Mouse (Mus musculus): ENCODE data around the gene Sub1. TPM values are rescaled to one million over a fixed set of nuclear protein-coding genes. Genes with fewer than 3 reads are reported as not detected.

Gene Sub1
- polyA plus RNA-seq, 1 experiment from 2014 or later, result 608 TPM

GRCm38 (mm10) chr15:11951181-11951580, 45.6 kb downstream of the Sub1 start:
- Histone ChIP-seq H3K27ac (ENCODE audit: low read length) (no peak overlapping the region), H3K9me3 (ENCODE audit: low read length) (no peaks in the 10 kb centered on the region), H3K4me3 (ENCODE audit: low read depth, low read length) (no peak overlapping the region), H3K4me1 (ENCODE audit: insufficient read depth, low read depth, low read length) (no peaks in the 10 kb centered on the region), H3K27me3 (replicated peaks; ENCODE audit: insufficient read depth, low read length) (no peaks in the 10 kb centered on the region), H3K36me3 (ENCODE audit: insufficient read depth, low read length) (no peaks in the 10 kb centered on the region), H3K4me2 (replicated peaks; ENCODE audit: low read depth, low read length) (no peak overlapping the region), H3K9ac (replicated peaks; ENCODE audit: low read depth) (no peak overlapping the region)
- TF ChIP-seq CTCF (IDR thresholded peaks at IDR 0.05), result no peak
- TF ChIP-seq EP300 (IDR thresholded peaks at IDR 0.05), result no peak
- 94% methylated on average over 7 of the region's 7 CpGs for WGBS
- ATAC-seq (no peak), DNase-seq (ENCODE audit: low spot score) (no peak)

- Histone ChIP-seq H3K4me3 (ENCODE audit: low read depth, low read length) (no peak overlapping the region), H3K27me3 (replicated peaks; ENCODE audit: insufficient read depth, low read length) (no peaks in the 10 kb centered on the region), H3K4me1 (ENCODE audit: insufficient read depth, low read depth, low read length) (no peaks in the 10 kb centered on the region), H3K27ac (ENCODE audit: low read length) (no peak overlapping the region), H3K4me2 (replicated peaks; ENCODE audit: low read depth, low read length) (no peak overlapping the region), H3K9ac (replicated peaks; ENCODE audit: low read depth) (no peak overlapping the region), H3K36me3 (ENCODE audit: insufficient read depth, low read length) (no peaks in the 10 kb centered on the region), H3K9me3 (ENCODE audit: low read length) (no peaks in the 10 kb centered on the region)
- WGBS, result 90% methylated on average over 10 of the region's 10 CpGs
- no peak for TF ChIP-seq CTCF (IDR thresholded peaks at IDR 0.05)
- no peak for TF ChIP-seq EP300 (IDR thresholded peaks at IDR 0.05)
- DNase-seq (ENCODE audit: low spot score) (no peak), ATAC-seq (no peak)
These were observed 46.6 kb downstream of the Sub1 start for GRCm38 (mm10) chr15:11950144-11950543.

- no peak overlapping the region for H3K4me3 ChIP-seq (ENCODE audit: low read depth, low read length)
- TF ChIP-seq CTCF (IDR thresholded peaks at IDR 0.05) (no peak), EP300 (IDR thresholded peaks at IDR 0.05) (no peak)
- DNase-seq (ENCODE audit: low spot score) (no peak), ATAC-seq (no peak)
- H3K27ac ChIP-seq (ENCODE audit: low read length), result no peak overlapping the region
- H3K9me3 ChIP-seq (ENCODE audit: low read length), result no peaks in the 10 kb centered on the region
- H3K4me1 ChIP-seq (ENCODE audit: insufficient read depth, low read depth, low read length), result no peaks in the 10 kb centered on the region
- H3K9ac ChIP-seq (replicated peaks; ENCODE audit: low read depth), result no peak overlapping the region
- no peaks in the 10 kb centered on the region for H3K36me3 ChIP-seq (ENCODE audit: insufficient read depth, low read length)
- 70% methylated on average over 3 of the region's 3 CpGs for WGBS
- H3K4me2 ChIP-seq (replicated peaks; ENCODE audit: low read depth, low read length), result no peak overlapping the region
- H3K27me3 ChIP-seq (replicated peaks; ENCODE audit: insufficient read depth, low read length), result no peaks in the 10 kb centered on the region
These were observed 47.3 kb downstream of the Sub1 start for GRCm38 (mm10) chr15:11949490-11949889.

GRCm38 (mm10) chr15:11940855-11941254, 55.9 kb downstream of the Sub1 start:
- Histone ChIP-seq H3K4me1 (ENCODE audit: insufficient read depth, low read depth, low read length) (no peaks in the 10 kb centered on the region), H3K36me3 (ENCODE audit: insufficient read depth, low read length) (no peaks in the 10 kb centered on the region), H3K9ac (replicated peaks; ENCODE audit: low read depth) (no peak overlapping the region), H3K27ac (ENCODE audit: low read length) (no peak overlapping the region), H3K27me3 (replicated peaks; ENCODE audit: insufficient read depth, low read length) (no peaks in the 10 kb centered on the region), H3K4me2 (replicated peaks; ENCODE audit: low read depth, low read length) (no peak overlapping the region), H3K9me3 (ENCODE audit: low read length) (no peaks in the 10 kb centered on the region), H3K4me3 (ENCODE audit: low read depth, low read length) (no peak overlapping the region)
- ATAC-seq (no peak), DNase-seq (ENCODE audit: low spot score) (no peak)
- 67% methylated on average over 5 of the region's 5 CpGs for WGBS
- no peak for TF ChIP-seq CTCF (IDR thresholded peaks at IDR 0.05)
- TF ChIP-seq EP300 (IDR thresholded peaks at IDR 0.05), result no peak

Other genes starting within 250 kb of the Sub1 start
- 11.2 and 16.4 TPM in 2 replicates for gene Npr3, start 89.7 kb downstream of the Sub1 start, polyA plus RNA-seq (2015; fragmentation: Nextera tagmentation; extraction: Ambion mirVana)
- gene Zfr, start 120.8 kb upstream of the Sub1 start, polyA plus RNA-seq (2015; fragmentation: Nextera tagmentation; extraction: Ambion mirVana), result 91.9 and 102 TPM in 2 replicates
- 12.3 and 14.6 TPM in 2 replicates for gene Mtmr12, start 208.0 kb upstream of the Sub1 start, polyA plus RNA-seq (2015; fragmentation: Nextera tagmentation; extraction: Ambion mirVana)